Mouse (Mus musculus) retina, postnatal 7 days (tissue): ENCODE results near the gene Cyth3.
A peak's percentile ranks its signal among the peaks of the same experiment; 100 is the strongest.

ENCODE experiments used
- DNase-seq: peaks from one replicate; pipeline ENCODE4 v3.0.0-alpha.2; 2012; ENCODE audit warnings: low read depth, low spot score

The Cyth3 gene

DNA sequence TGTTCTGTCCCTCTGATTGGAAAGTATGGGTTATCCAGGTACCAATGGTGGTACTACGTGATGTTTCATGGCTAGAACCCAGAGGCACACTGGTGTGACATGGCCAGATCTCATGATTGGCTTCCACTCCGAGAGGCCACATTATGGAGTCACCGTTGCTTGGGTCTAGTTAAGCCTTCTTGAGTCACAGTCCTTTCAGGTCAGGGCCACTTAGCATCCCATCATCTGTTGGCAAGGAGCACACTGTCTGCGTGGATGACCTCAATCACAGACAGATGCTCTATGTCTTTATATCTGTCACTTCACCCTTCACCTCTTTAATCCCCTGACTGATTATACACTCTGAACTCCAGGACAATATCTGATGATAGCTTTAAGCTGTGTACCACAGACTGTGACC lies 6.1 kb upstream of the Cyth3 start:
- no peak for DNase-seq

DNA sequence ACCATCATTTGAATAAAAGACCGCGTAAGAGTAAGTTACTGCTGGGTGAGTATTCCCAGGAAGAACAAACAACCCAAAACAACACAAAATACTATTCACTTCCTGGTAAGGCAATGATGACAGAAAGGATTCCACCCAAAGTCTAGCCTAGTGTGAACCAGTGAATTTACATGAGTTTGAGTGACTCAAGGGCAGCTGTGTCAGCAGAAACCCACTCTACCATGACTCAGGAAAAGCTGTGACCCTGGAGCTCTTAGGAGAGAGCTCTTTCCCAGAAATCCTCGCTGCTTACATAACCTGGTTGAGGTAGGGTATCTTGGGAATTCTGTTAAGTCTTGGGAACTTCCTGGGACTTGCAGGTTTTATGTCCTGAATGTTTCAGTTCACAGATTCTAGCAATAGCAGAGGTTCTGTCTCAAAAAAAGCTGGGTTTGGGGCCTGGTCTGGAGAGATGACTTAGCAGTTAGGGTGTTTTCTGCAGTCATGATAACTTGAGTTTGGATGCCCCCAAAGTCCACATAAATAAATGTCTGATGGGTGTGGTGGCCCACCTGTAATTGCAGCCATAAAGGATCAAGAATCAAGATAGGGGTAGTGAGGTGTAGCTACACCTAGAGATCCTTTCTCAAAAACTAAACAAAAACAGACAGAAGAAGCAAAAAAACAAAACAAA lies 5.5 kb upstream of the Cyth3 start:
- DNase-seq: no peak

DNA sequence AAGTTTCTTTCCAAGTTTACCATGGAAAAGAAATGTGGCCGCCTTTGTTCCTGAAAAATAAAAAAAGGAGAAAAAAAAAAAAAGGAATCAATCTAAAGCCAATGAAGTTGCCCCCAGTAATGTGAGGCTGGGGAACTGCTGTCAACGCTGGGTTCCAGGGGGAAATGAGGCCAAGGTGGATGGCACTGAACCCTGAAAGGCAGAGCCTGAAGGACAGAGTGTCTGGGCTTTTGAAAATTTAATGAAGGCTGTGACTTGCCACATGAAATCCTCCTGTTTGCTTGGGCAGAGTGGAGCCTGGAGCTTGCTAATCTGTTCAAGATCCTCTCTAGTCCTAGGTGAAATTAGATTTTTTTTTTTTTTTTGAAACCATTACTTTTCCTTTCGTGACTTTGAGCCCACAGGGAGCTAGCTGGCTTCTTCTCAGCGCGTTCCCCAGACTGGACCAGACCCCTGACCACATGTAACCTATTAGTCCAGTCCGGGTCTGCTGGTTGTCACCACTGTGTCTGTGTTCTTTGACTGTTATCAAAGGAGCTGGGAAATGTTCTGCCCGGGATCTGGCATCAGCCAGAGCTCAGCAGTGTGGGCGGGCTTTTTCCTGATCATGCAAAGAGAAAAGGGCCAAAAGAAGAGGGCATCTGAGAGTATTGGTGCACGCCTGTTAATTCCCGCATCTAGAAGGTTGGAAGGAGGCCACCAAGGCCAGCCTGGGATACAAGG lies 4.6 kb upstream of the Cyth3 start:
- no peak for DNase-seq

DNA sequence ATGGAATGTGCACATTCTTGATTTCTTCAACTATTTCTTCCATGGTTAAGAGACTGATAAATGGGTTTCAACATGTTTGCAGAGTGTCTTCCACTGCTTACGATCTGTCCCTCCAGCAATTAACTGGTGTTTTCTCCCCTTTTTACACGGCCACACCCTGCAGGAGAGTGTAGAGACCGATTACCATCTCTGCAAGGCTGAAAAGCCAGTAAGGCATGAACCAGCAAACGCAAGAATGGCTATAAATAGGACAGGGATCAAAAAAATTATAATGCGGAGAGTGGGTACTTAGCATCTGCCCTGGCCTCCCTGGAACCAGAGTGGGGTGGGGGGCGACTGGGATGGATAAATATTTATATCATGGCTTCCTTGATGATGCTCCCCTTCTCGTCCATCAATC lies 3.7 kb upstream of the Cyth3 start:
- no peak for DNase-seq

DNA sequence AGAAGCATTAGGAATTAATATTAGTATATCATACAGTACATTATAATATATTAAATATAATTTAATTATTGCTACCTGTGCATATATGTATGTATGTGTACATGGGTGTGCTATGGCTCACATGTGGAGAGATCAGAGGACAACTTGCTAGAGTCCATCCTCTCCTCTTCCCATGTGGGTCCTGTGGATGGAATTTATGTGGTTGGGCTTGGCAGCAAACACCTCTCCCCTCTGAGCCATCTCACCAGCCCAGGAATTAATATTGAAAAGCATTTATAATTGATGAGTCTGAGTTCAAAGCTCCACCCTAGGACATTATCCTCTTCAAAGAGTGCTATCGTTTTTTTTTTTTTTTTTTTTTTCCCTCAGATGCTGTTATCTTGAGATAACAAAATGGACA lies 2.1 kb upstream of the Cyth3 start:
- no peak for DNase-seq

DNA sequence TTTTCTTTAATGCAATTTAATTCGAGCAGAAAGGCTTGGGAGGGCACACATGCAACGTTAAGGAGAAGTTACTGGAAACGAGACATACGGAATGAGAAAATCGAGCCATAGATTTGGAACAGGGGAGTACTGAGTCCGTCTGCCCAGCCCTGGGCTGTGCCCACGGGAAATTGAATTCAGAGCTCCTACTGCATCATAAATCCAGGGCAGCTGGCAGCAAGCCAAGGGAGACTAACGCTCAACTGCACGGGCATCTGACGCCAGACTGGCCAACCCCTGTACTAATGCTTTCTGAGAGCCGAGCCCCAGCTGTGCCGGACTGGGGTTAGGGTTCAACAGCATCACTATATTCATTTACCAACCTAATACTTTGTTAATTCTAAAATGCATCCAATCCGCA lies 1.3 kb upstream of the Cyth3 start:
- DNase-seq: peak; percentile 67

DNA sequence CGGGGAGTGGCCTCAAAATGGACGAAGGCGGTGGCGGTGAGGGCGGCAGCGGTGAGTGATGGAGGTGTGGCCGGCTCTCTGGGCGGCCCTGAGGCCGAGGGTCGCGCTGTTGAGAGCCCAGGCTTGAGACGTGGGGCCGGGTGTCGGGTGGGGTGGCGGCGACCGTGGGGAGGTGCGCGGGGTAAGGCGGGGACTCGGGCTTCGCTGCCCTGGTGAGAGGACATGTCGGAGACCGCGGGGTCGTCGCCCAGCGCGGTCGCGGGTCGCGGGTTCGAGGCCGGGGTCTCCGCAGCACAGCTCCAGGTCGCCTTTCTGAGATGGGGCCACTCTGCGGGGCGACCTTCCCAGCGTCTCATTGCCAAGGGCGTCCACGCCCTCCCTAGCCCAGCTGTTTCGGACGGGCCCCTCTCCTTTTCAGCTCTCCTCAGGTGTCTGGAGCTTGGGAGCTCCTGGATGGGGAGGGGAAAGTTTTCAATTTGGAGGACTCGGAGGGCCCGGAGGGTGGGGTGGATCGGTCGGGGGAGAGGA lies 440 bp downstream of the Cyth3 start:
- DNase-seq: no peak

DNA sequence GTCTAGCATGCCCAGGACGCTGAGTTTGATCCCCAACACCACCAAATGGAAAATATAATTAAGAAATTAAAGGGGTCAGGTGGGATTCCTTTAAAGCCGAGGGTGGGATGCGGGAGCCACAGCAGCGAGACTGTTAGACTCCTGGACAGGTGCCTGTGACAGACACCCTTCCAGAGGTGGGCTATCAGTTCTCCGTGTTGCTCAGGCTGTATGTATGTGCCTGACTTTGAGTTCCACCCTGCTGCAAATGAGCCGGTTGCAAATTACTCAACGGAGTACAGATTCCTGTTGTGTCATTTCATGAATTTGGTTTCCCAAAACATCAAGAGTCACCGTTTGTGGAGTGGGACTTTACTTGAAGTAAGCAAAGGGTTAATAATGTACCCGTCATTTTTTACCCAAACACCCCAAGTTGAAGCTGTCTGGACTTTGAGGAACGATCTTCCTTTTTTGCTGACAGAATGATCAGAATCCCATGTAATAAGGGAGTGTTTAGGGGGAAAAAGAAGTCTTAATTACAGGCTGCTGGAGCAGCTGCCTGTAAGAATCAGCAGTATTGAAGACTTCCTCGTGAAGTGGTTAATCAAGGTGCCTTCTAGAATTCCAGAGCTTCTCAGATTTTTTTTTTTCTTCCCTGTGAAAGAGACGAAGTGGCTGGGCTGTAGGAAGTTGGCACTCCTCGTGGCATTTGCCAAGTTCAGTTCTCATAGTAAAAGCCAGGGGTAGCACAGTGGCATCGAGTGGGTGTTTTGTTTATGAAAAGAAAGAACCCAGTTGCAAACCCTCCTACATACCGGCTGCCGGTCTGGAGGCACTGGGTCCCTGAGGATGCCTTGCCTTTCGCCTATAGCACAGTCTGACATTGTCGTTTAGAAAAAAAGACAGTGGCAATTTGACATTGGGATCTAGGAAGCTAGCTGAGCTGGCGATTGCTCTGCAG lies 1.4 kb downstream of the Cyth3 start:
- no peak for DNase-seq

DNA sequence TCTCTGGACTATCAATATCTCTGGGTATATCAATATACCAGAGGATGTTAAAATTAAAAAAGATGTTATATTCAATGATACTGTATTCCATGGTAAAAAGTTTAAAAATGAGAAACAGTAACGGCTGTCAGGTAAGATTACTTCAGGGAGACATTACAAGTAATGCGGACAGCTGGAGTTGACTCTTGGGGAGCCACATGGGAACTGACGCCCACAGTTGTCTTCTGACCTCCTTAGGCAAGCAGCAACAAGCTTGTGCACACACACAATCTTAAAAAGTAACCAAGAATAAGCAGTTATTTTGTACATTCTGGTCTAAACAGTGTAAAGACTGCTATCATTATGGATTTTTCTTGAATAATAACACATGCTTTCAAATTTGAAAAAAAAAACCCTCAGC lies 2.2 kb downstream of the Cyth3 start:
- DNase-seq: no peak

DNA sequence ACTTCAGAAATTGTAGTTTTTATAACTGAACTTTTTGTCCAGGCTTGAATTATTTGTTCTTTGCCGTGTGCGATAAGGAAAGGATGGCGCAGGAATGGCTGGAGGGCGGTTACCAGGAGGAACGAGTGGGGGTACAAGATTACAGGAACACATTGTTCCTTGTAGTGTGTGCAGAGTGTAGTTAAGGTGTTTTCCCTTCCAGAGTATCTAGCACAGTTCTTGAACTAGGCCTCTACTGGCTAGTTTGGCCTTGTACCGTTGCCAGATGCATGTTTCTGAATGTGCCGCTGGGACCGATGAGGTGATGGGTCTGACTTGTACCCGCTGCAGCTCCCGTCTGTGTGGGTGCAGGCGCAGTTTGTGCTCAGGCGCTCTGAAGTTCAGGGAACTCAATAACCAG lies 3.2 kb downstream of the Cyth3 start:
- DNase-seq: no peak

DNA sequence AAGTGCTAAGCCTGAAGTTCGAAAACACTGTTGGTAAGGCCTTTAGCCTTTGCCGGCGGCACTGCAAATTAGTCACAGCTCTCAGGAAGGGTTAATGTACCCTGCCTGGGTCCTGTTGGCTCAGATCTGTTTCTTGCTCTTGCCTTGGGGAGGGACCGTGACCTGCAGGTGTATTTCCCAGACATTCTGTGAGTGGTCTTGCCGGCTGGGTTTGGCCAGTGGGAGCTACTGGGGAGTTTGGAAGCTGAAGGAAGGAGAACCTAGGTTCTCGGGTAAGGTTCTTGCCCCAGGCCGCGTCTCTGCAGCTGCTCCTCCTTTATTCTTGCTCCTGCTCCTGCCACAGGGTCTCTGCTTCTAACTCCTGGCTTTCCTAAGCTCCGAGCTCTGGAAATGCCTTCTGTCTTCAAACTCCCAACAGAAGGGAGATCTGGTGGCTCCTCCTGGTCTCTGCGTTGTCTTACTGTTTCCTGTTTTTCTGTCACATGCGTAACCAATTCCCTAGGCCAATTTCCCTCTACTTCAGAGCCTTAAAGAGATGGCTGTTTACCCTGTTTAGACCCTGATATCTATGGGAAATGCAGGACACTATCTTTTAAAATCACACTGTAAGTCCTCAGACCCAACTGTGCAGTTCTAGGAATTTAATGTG lies 3.8 kb downstream of the Cyth3 start:
- no peak for DNase-seq

DNA sequence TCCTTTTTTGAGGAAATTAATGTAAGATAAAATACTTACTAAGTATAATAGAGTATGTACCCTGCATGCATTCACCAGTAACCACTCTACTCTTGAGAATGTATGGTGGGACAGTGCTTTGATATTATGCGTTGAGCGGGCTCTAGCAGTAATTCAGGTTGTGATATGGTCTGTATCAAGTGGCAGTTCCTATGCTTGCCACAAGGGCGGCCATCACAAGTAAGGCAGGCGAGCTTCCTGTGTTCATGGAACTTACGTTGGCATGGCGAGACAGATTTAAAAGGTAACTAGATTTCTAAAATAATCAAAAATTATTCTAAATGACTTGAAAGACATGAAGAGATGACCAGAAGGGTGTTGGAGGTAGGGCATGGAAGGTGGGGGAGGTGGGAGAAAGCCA lies 5.3 kb downstream of the Cyth3 start:
- no peak for DNase-seq

DNA sequence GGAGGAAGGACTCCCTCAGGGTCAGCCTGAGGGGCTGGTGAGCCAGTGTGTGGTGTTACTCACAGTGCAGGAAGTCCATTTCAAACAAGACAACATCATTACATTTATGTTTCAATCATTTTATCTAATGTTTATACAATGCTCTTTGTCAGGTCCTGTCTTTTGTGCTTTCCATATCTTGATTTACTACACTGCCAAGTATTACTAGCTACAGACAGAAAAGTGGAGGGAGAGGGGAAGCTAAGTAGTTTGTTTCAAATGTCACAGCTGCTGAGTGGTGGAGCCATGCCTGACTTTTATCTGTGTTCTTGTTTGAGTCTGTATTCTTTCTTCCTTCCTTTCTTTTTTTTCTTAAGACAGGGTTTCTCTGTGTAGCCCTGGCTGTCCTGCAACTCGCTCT lies 5.7 kb downstream of the Cyth3 start:
- no peak for DNase-seq

DNA sequence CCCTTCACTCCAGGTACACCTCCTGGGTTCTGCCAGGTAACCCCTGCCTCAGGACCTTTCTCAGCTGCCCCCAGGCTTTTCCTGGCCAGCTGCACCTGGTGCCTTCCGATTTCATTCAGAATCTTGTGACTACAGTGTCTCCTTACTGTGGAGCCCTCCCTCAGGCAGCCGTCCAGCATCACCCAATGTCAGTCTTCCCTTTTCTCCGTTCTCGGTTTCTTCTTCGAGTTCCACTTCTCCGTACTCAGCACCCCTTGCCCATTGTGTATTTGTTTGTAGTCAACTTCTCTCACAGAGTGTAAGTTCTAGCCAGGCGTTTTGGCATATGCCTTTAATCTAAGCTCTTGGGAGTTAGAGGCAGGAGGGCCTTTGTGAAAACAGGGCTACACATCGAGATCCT lies 7.4 kb downstream of the Cyth3 start:
- DNase-seq: no peak

DNA sequence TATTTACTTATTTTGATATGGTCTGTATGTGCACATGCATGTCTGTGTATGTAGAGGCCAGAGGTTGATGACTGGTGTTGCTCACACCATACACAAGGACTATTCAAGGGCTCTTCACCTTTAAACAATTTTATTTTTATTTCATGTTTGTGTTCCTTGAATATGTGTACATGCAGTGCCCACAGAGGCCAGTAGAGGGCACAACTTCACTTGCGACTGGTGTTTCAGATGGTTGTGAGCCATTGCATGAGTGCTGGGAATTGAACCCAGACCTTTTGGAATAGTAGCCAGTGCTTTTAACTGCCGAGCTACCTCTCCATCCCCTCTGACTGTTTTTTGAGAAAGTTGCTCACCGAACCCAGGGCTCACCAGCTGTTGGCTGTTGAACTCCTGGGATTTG lies 8.0 kb downstream of the Cyth3 start:
- no peak for DNase-seq

DNA sequence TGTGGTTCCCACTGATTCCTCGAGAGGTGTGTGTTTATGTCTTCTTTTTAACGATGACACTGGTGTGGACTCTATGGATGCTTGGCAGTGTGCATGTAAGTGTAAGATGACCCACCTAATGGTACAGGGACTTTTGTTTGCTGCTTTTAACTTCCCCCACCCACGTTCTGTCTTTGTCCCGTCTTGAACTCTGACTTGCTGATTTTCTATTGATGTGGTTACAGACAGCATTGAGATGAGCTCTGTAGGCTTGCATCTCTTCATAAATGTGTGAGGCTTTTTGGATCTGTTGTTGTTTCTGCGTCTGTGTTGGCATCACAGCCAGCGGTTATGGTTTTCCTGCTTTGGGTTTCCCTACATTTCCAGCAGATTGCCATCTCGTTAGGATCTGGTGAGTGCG lies 8.5 kb downstream of the Cyth3 start:
- DNase-seq: no peak

DNA sequence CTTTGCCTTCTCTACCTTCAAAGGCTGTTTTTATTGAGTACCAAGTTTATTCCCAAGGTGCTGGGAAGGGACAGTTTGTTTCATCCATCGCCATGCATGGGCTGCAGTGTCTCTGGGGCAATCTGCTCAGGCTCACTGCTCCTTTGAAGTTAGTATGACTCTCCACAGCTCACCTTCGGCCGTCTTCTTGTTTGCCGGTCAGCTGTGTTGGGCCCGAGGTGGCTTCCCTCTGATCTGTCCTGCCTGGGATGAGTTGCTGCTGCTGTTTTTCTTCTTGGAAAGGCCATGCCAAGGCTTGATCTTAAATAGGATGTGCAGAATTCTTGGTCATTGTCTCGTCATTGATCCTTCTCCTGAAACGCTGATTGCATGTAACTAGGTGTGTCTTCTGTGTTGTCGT lies 9.3 kb downstream of the Cyth3 start:
- DNase-seq: no peak

DNA sequence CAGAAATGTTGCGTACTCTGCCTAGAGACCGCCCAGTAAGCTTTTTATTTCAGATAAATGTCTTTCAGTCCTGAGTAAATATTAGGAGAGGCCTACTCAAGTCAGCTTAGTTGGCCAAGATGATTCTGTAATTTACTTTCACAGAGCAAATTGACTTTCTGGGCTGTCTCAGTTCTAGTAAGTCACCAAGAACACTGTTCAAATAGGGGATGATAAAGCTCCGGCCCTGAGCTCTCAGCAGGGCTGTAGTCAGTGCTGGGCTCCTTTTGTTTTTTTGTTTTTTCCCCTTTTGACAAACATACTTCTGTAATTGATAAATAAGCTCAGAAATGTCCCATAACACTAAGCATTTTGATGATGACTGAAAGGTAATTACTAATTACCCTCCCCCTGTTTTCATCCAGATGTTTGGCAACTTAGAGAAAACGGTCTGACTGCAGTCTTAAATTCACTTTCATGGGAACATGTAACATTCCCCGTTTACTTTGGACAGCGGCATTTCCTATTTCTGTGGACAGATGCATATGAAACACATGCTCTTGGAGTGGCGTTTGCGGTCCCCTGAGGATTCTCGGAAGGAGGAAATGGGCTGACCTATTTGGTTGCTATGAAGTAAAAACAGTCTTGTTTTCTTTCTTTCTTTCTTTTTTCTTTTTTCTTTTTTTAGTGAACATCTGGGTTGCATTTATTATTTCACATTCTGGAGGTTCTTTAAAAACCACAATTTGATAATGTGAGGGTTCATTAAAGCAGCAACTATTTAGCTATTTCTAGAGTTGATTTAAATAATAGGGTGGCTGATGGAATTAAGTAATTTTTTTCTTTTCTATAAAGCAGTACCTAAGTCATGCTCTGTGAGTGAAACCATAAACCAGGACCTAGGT lies 10.7 kb downstream of the Cyth3 start:
- DNase-seq: no peak

DNA sequence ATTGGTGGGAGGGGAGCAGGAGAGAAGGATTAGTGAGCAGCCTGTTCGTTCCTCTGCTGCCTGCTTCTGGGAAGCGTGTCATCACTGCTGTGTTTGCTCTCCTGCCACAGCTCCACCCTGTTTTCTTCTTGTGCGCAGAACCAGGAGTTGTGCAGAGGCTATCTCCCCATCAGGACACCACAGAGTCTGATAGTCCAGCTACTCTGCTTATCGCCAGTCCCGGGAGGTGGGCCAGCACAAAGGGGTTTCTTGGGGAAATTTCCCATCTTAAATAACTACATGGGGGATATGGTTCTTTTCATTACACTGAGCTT lies 11.3 kb downstream of the Cyth3 start:
- DNase-seq: no peak

DNA sequence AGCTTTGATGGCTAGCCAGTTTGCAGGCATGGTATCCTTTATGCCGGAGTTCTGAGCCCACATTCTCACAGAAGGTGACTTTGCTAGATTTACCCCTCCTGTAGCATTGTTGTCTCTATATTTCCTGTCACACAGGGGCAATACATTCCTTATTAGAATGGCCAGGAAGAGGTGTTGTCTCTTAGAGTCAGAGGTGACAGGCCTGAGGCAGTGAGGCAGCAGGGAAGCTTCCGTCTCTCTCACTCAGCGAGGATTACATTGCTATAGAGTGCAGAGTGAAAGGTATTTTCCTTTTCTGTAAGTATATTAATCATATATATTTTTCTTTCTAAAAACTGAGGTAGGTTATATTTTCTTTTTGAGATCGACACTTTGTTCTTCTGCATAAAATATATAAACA lies 11.6 kb downstream of the Cyth3 start:
- no peak for DNase-seq

DNA sequence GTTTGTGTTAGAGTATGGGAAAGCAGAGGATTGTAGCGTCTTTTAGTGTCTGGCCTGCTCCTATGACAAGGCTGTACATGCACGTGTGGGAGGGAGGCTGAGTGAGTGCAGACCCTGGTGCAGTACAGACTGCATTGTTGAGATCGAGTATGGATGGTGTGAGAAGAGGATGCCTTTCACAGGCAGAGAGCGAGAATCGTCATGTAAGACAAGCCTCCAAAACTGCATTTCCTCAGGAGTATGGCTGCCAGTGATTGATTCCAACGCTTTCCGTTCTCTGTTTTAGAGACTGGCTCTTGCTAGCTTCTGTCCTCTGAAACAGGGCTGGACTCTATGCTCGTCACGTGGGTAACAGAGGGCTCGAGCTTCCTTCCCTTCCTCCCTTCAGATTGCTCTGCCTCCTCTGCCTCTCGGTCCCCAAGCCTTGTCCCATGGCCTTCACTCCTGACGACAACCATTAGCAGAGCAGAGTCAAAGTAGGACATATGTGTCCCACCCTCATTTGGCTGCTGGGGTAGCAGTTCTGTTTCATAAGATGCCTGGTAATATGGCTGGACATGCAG lies 12.4 kb downstream of the Cyth3 start:
- DNase-seq: no peak
